Mouse (Mus musculus) midbrain, postnatal 0 days (tissue): Measurements from ENCODE around the gene Uroc1. TPM values are rescaled to one million over a fixed set of nuclear protein-coding genes. Genes with fewer than 3 reads are reported as not detected.
A peak's percentile ranks its signal among the peaks of the same experiment; 100 is the strongest.

Experiments
- ATAC-seq: fragments of 200-750 bp; cut with Nextera tagmentation; 2 replicates; pipeline ENCODE4 v1.8.0; 2017; ENCODE audit warnings: moderate number of reproducible peaks, mild to moderate bottlenecking, moderate TSS enrichment, moderate library complexity; ENCODE audit not compliant: low FRiP score
- DNase-seq: peaks from one replicate; pipeline ENCODE4 v3.0.0-alpha.2; 2015; ENCODE audit warnings: low spot score
- H3K27ac ChIP-seq: fragments of 300-500 bp; sonication (generic); 2 replicates; pipeline ENCODE4 v1.5.1; 2014; ENCODE audit warnings: low read depth, mild to moderate bottlenecking, low read length, mixed read lengths
- H3K27me3 ChIP-seq: fragments of 300-500 bp; sonication (generic); 2 replicates; pipeline ENCODE4 v1.6.1; 2014; ENCODE audit warnings: low read length, control low read depth, mixed read lengths; ENCODE audit not compliant: insufficient read depth
- H3K36me3 ChIP-seq: fragments of 300-500 bp; sonication (generic); 2 replicates; pipeline ENCODE4 v1.6.1; 2014; ENCODE audit warnings: low read length, control low read depth, mixed read lengths; ENCODE audit not compliant: insufficient read depth
- H3K4me1 ChIP-seq: fragments of 300-500 bp; sonication (generic); 2 replicates; pipeline ENCODE4 v1.6.1; 2014; ENCODE audit warnings: mild to moderate bottlenecking, control low read depth, antibody characterized with exemption, low read length, mixed read lengths; ENCODE audit not compliant: insufficient read depth
- H3K4me2 ChIP-seq: fragments of 300-500 bp; sonication (generic); 2 replicates; pipeline ENCODE4 v1.6.1; 2014; ENCODE audit warnings: low read depth, mild to moderate bottlenecking, low read length, mixed read lengths; ENCODE audit not compliant: poor library complexity, severe bottlenecking
- H3K4me3 ChIP-seq: fragments of 300-500 bp; sonication (generic); 2 replicates; pipeline ENCODE4 v1.5.1; 2014; ENCODE audit warnings: low read depth, mild to moderate bottlenecking, low read length, moderate library complexity
- H3K9ac ChIP-seq: fragments of 300-500 bp; sonication (generic); replicated peaks from 2 replicates; pipeline ENCODE4 v1.6.1; 2014; ENCODE audit warnings: mild to moderate bottlenecking, low read length, moderate library complexity, mixed read lengths; ENCODE audit not compliant: poor library complexity, severe bottlenecking
- H3K9me3 ChIP-seq: fragments of 300-500 bp; sonication (generic); 2 replicates; pipeline ENCODE4 v1.6.1; 2016; ENCODE audit warnings: low read length, control low read depth
- CTCF ChIP-seq: IDR thresholded peaks from 2 replicates; pipeline ENCODE4 v1.5.1; 2016; ENCODE audit warnings: antibody characterized with exemption, mild to moderate bottlenecking
- WGBS: fragments of 180-500 bp; shearing (Covaris S2); extraction: QIAGEN DNeasy Blood & Tissue Kit; methylation state at CpG from one replicate; pipeline ENCODE4 v1.1.7; 2014; 5-methylcytosine and 5-hydroxymethylcytosine counted together
- polyA plus RNA-seq: library from polyadenylated mRNA; unstranded; fragments of >200 nt; fragmentation: Nextera tagmentation; extraction: Ambion mirVana; gene quantifications from 2 replicates; pipeline ENCODE4 v1.2.1, GENCODE M21; 2015
- total RNA-seq: library from RNA; depleted of rRNA; stranded (reverse); fragments of >200 nt; gene quantifications from 2 replicates; pipeline ENCODE4 v1.2.3, GENCODE M21; 2014

Gene Uroc1
- total and polyA plus RNA-seq, 2 experiments from 2014 or later: not detected

DNA sequence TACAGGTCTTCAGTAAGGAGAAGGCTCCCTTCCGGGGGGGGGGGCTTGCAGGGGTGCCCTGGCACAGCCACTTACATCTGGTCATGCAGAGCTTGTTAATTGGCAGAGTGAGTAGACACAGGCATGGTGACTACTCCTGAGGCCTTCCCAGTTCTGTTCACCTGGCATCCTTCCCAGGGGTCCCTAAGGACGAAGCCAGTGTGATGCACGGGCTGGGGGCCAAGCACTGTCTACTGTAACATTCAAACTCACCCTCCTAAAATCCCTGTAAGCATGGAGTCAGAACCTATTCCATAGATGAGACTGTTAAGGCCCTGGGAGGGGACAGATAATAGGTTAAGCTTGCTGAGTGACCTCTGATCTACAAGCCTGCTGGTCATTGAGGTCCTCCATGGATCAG lies 9.1 kb upstream of the Uroc1 start:
- Histone ChIP-seq H3K4me1 (peaks cover 2% of the 10 kb centered on the region; the same call in 1 of the 2 replicates), H3K27ac (no peak overlapping the region), H3K27me3 (peaks cover 4% of the 10 kb centered on the region; the same call in 1 of the 2 replicates), H3K4me2 (no peak overlapping the region), H3K36me3 (no peaks in the 10 kb centered on the region), H3K4me3 (no peak overlapping the region), H3K9ac (no peak overlapping the region), H3K9me3 (no peaks in the 10 kb centered on the region)
- DNase-seq (peak; percentile 14), ATAC-seq (no peak)
- TF ChIP-seq CTCF: no peak
- WGBS: 71% methylated on average over 3 of the region's 3 CpGs

DNA sequence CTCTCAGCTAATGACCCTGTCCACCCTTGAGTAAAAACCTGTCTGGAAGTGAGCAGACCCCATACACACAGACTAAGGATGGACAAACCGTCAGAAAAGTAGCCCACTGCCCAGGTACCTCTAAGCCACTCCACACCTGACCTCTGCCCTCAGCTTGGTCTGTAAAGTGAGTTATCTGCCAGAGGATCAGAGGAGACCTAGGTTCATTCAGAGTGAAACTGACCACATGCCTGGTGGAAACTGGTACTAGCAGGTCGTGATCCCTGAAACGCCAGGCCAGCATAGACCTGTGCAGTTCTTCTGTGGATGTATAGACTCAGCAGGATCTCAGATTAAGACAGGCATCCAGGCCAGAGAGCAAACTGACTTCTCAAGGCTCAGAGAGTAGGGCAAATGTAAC lies 8.6 kb upstream of the Uroc1 start:
- Histone ChIP-seq H3K4me2 (no peak overlapping the region), H3K4me1 (peaks cover 2% of the 10 kb centered on the region; the same call in 1 of the 2 replicates), H3K27ac (no peak overlapping the region), H3K4me3 (no peak overlapping the region), H3K36me3 (no peaks in the 10 kb centered on the region), H3K9ac (no peak overlapping the region), H3K27me3 (peaks cover 4% of the 10 kb centered on the region; the same call in 1 of the 2 replicates), H3K9me3 (no peaks in the 10 kb centered on the region)
- ATAC-seq (no peak), DNase-seq (no peak)
- 65% methylated on average over 3 of the region's 3 CpGs for WGBS
- TF ChIP-seq CTCF: no peak

DNA sequence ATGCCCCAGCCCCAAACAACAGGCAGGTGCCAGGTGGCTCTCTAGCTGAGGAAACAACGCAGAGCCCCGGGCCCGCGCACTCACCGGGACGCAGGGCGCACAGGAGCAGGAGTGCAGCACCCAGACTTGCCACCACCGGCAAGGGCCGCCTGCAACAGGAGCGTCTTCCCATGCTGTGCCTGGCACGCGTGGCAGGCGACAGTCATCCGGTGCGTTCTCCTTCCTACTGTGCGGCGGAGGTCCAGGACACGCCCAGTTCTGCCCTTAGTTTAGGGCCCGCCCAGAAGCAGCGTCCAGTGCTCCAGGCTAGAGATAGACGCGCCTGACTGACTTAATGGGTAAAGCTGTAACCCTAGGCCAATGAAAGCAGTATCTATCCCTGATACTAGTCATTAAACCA lies 8.1 kb upstream of the Uroc1 start, which contains the start of gene Chst13:
TSS of gene Chst13 (minus strand) at position 195 of the 400 bp plus-strand sequence.
- 11% methylated on average over 22 of the region's 22 CpGs for WGBS
- no peak within 1 kb of the TSS for H3K9ac ChIP-seq
- H3K9me3 ChIP-seq: no peaks in the 10 kb centered on the region
- peak within 1 kb of the TSS; percentile 40 for H3K4me2 ChIP-seq
- TF ChIP-seq CTCF: no peak
- 0 out of 2 replicates have a peak within 1 kb of the TSS, but pooled peaks have one; percentile 17 for H3K4me3 ChIP-seq
- H3K27ac ChIP-seq: no peak within 1 kb of the TSS
- peaks cover 4% of the 10 kb centered on the region; the same call in 1 of the 2 replicates for H3K27me3 ChIP-seq
- peaks cover 2% of the 10 kb centered on the region; the same call in 1 of the 2 replicates for H3K4me1 ChIP-seq
- H3K36me3 ChIP-seq: no peaks in the 10 kb centered on the region
- DNase-seq (peak; percentile 2), ATAC-seq (no peak)

DNA sequence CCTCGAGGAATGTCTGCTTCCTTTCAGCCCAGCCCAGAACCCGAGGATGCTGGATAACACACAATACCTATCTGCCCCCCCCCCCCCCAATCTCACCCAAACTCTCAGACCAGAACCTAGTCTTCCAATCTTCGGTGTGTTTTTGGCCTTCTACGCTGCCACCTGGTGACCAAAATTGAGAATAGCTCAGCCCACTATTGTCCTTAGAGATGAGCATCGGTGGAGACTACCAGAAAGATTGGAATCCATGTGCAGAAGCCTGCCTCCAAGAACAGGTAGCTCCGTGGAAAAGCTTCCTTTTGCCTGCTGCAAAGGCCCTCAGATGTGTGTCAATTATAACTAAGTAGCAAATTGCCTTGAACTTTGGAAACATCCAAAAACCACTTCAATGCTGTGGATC lies 5.4 kb upstream of the Uroc1 start:
- ATAC-seq: no peak
- Histone ChIP-seq H3K27me3 (peaks cover 4% of the 10 kb centered on the region; the same call in 1 of the 2 replicates), H3K4me2 (no peak overlapping the region), H3K9me3 (no peaks in the 10 kb centered on the region), H3K4me1 (peaks cover 2% of the 10 kb centered on the region; the same call in 1 of the 2 replicates), H3K4me3 (no peak overlapping the region), H3K27ac (no peak overlapping the region), H3K9ac (no peak overlapping the region), H3K36me3 (no peaks in the 10 kb centered on the region)
- DNase-seq: peak; percentile 54
- WGBS: 20% methylated on average over 6 of the region's 6 CpGs
- TF ChIP-seq CTCF: peak; percentile 78

DNA sequence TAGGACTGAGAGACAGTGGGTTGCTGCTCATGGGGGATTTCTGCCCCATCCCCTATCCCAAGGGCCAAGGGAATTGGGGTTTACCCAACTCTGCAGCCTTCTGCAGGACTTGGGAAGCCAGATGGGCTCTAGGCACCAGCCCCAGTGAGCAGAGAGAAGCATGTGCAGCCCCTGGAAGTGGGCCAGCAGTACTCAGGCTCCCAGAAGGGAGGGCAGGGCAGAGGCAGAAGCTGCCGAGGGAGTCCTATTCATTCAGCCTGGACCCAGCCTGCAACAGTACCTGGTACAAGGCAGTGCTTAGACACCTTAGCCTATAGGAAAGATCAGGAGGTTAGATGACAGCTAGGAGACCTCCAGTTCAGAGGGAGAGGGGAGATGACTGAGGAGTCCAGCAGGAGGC lies 3.1 kb upstream of the Uroc1 start:
- H3K27me3 ChIP-seq: peaks cover 4% of the 10 kb centered on the region; the same call in 1 of the 2 replicates
- no peaks in the 10 kb centered on the region for H3K36me3 ChIP-seq
- H3K27ac ChIP-seq: no peak overlapping the region
- TF ChIP-seq CTCF: peak; percentile 7; the same call in 1 of the 2 replicates
- peak; percentile 86 for DNase-seq
- H3K9ac ChIP-seq: no peak overlapping the region
- H3K4me2 ChIP-seq: no peak overlapping the region
- H3K9me3 ChIP-seq: no peaks in the 10 kb centered on the region
- WGBS: 31% methylated on average over 1 of the region's 1 CpGs
- H3K4me3 ChIP-seq: no peak overlapping the region
- no peak for ATAC-seq
- H3K4me1 ChIP-seq: no peaks in the 10 kb centered on the region

DNA sequence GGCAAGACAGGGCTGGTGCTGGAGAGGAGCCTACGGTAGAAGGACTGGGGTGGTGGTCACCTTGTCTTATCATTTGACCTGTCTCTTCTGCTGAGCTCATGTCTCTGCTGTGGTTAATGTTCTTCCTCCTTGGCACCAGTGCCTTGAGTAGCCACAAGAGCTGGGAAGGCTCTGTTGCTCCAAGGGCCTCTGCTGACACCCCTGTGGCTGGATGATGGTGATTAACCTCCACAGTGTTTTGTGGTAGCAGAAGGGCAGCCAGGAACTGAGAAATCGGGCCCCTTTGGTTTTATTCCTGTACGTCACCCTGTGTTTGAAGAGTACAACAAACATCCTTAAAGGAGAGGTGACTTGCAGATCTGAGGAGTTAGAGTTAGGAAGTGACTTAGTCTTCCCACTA lies 1.2 kb downstream of the Uroc1 start:
- no peaks in the 10 kb centered on the region for H3K36me3 ChIP-seq
- H3K4me3 ChIP-seq: no peak overlapping the region
- ATAC-seq: no peak
- no peak for TF ChIP-seq CTCF
- no peaks in the 10 kb centered on the region for H3K27me3 ChIP-seq
- no peak overlapping the region for H3K9ac ChIP-seq
- no peak for DNase-seq
- no peak overlapping the region for H3K4me2 ChIP-seq
- H3K9me3 ChIP-seq: no peaks in the 10 kb centered on the region
- no peak overlapping the region for H3K27ac ChIP-seq
- 86% methylated on average over 3 of the region's 3 CpGs for WGBS
- H3K4me1 ChIP-seq: no peaks in the 10 kb centered on the region
